Mouse (Mus musculus) 3134 (cell line): ENCODE measurements around the gene Hs3st3a1.

Source experiments
- DNase-seq: peaks from one replicate; pipeline ENCODE4 v3.0.0-alpha.2; 2011; ENCODE audit warnings: low spot score; ENCODE audit not compliant: insufficient read length; ENCODE audit errors: extremely low read depth

The Hs3st3a1 gene

DNA sequence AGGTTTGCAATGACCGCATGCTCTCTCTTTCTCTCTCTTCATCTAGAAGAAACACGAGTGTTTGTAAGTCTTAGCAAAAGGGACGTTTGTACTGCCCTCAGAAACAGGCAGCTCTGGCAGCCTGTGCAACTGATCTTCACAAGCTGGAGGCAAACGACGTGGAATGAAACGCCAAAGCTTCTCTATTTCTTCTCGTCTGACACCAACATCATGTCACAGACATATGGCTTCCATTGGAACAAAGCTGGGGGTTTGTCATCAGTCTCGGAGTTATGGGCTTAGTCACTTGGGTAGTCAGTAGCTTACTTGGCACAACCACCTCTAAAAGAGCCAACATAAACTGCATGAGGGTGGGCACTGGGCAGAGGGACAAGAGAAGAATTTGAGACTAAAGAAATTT is 114.8 kb downstream of the Hs3st3a1 start:
- DNase-seq, result no peak

DNA sequence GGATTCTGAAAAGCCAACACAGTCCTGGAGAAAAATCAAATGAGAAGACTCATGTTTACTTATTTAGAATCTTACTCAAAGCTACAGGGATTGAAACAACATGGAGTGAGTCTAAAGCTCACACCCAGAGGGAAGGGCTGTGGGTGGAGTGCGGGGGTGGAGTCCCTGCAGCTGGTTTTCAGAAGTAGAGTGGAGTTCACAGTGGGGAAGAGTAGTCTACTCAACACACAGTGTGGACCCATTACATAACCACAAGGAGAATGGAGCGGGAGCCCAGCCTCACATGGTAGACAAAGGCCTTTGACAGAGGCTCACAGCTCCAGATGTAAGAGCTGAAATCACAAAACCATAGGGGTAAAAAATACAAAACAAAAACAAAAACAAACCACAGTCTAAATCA is 123.2 kb downstream of the Hs3st3a1 start:
- no peak for DNase-seq

DNA sequence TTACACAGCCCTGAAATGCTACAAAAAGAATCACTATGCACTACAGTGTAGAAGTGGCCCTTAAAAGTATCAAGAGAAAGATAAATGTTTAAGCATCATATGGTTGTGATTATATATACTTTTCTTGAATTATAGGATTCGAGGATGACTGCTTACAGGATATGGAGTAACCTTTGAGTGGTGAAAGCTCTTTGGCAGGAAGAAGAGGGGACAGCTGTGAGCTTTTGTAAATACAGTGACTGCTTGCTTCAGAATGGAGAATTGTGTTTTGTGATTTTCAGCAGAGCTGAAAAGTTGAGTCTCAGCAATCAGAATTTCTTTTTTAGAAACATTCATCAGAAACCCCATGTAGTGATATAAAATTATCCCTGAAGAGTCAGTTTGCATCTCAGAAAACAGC is 124.3 kb downstream of the Hs3st3a1 start:
- DNase-seq, result no peak

DNA sequence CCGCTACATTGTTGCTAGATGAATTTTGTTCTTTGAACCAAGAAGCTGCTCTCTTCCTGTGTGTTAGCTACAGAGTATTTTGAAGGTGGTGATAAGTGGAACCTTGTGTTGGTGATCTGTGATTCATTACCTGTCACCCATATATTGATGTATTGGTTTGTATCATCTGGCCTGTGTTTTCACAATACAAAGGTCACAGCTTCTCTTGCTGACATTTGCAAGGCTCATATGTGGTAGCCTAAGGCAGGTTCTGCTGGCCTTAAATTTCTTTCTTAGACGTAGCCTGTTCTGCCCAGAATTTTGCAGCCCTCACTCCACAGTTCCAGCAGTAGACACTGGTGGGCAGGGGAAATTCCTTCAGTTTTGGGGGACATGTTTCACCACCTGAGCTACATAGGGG is 125.3 kb downstream of the Hs3st3a1 start:
- no peak for DNase-seq

DNA sequence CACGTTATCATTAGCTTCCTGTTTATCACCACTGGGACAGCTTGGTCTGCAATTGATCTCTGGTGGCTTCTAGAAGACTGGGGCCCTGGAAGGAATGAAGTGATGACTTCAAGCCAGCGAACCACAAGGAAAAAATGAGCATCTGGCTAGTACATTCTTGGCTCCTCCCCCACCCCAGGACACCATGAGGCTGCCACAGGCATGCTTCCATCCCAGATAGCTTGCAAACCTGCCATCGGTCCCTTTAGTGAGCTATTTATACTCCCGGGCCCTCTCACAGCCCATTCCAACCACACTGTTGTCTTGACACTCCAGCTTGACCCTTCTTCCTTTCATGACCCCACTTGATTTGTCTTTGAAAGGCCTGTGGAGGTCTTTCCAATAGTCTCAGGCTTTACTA is 127.6 kb downstream of the Hs3st3a1 start:
- no peak for DNase-seq
